Mouse (Mus musculus) lung, adult 18-20 months (tissue): Measurements from ENCODE around the gene Tes3-ps.
A peak's percentile ranks its signal among the peaks of the same experiment; 100 is the strongest.

Experiments used
- DNase-seq, 2 experiments: peaks; one replicate each; pipeline ENCODE4 v3.0.0; 2022; ENCODE audit warnings: mixed read lengths in 2 of 2

Gene Tes3-ps

GRCm38 (mm10) chr13:49505776-49506175 lies 12.7 kb downstream of the Tes3-ps start:
- no peak for DNase-seq

GRCm38 (mm10) chr13:49507176-49507575 lies 14.1 kb downstream of the Tes3-ps start:
- peak in 1 of 2 experiments; percentile 30 for DNase-seq

DNA sequence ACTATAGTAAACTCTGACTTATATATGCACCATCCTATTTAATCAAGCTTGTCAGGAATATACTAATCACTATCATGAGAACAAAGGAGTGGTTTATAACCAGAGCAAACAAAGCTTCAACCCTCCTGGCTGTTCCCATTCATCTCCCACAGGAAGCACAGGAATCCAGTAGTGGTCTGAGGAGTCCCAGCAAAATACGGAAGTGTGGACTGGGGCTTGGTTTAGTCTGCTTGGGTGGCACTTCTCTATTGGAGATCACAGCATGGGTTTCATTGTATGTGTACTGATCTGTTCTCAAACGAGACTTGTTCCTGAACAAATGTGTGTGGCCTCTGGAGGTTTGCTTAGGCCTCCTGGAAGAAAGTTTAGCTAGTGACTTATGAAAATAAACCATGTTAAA lies 25.6 kb downstream of the Tes3-ps start:
- DNase-seq, result no peak

GRCm38 (mm10) chr13:49526235-49526634 lies 33.1 kb downstream of the Tes3-ps start:
- no peak for DNase-seq

DNA sequence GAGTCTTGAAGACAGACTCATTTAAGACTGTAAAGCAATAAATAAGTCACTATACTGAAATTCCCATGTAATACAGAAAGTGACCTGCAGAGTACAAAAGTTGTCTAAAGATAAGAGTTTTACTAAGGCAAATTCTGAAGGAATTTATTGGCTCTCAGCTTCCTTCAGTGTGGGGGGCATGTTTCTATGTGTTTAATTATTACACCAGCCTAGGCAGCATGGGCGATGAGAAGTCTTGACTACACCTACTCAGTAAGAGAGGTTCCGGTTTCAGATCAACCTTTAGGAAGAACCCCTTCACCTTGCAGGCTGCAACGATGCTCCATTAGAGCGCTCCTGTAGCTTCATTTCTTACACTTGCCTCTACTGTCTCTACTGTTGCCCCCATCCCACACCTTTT lies 37.5 kb downstream of the Tes3-ps start:
- no peak for DNase-seq

GRCm38 (mm10) chr13:49536946-49537345 lies 43.8 kb downstream of the Tes3-ps start:
- no peak for DNase-seq

GRCm38 (mm10) chr13:49538693-49539092 lies 45.6 kb downstream of the Tes3-ps start:
- no peak for DNase-seq

GRCm38 (mm10) chr13:49544279-49544678 lies 51.2 kb downstream of the Tes3-ps start, which contains the start of gene Aspn:
TSS of gene Aspn (plus strand) at chr13:49544443.
- no peak for DNase-seq

DNA sequence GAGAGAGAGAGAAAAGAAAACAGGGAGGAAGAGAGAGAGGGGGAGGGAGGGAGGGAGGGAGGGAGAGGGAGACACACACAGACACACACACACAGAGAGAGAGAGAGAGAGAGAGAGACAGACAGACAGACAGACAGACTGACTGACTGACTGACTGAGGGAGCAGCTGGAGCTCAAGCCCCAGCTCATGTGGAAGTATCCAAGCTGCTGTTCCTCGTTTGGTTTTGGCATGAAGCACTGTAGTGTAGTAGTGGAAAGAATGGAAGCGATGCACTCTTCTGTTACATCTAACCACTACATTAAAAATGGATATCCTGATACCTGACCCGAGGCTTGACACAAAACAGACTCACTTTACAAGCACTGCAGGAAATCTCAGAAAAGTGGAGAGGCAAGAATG lies 52.5 kb downstream of the Tes3-ps start:
- DNase-seq, result no peak
